Mouse (Mus musculus): ENCODE results near the gene Kank2.

DNA sequence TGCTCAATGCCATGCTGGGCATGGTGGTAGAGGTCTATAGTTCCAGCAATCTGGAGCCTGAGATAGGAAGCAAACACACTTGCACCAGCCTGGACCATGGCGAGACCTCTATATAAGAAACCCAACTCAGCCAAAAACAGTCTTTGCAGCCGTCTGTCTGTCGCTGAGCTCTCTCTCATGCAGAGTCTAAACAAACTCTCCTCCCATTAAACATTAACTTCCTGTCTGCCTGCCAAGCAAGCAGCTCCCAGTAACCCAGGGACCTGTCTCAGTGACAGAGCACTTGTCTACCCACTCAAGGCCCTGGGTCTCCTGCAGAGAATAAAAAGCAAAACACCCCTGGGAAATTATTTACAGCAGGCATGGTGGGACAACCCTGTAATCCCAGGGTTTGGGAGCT, 62.0 kb downstream of the Kank2 start:
- TF ChIP-seq CTCF (IDR thresholded peaks at IDR 0.05; ENCODE audit: extremely low read depth, insufficient read length, insufficient replicate concordance, low read depth, low read length) (no peak), POLR2A (IDR thresholded peaks at IDR 0.05; ENCODE audit: low read depth, low read length) (no peak)
